Mouse (Mus musculus) heart, adult 2 months (tissue): ENCODE measurements at regions not wholly inside any gene's neighbourhood (a gene's known extent, or its start where the extent isn't known, plus 50 kb on each side); places are given as distances from the start of the nearest gene placed in this dataset.

Source experiments
- CTCF ChIP-seq: fragments of 200-600 bp; IDR thresholded peaks from 2 replicates; pipeline ENCODE4 v1.8.1; 2022; ENCODE audit warnings: antibody characterized with exemption, mild to moderate bottlenecking, moderate library complexity
- POLR2A ChIP-seq: fragments of 200-500 bp; IDR thresholded peaks from 2 replicates; pipeline ENCODE4 v1.6.1; 2011; ENCODE audit warnings: mild to moderate bottlenecking, low read depth, low read length, control low read depth; ENCODE audit not compliant: insufficient read depth

DNA sequence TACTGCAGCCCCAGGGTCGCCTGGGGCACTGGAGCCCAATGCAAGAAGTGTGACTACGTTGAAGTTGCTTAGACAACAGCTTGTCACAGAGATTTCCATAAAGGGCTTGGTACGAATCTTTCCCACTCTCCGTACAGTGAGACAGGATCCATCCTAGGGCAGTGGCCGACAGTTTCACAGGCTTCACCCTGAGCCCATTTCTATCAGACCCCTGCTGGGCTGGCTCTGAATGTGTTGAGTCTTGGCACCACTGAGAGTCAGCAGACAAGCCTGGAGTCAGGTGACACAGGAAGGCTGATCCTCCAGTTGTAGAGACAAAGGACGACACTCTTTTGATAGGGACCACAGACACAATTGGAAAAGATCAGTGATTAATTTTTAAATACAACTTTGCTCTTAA lies 255.2 kb downstream of the Irs2 start:
- no peak for TF ChIP-seq POLR2A
- no peak for TF ChIP-seq CTCF
